Mouse (Mus musculus) small intestine, adult 2 months (tissue): ENCODE measurements at regions not wholly inside any gene's neighbourhood (a gene's known extent, or its start where the extent isn't known, plus 50 kb on each side); places are given as distances from the start of the nearest gene placed in this dataset.

Experiments
- CTCF ChIP-seq: fragments of 200-500 bp; IDR thresholded peaks from 2 replicates; pipeline ENCODE4 v1.5.1; 2012; ENCODE audit warnings: low read depth, mild to moderate bottlenecking, control low read depth, inconsistent platforms, low read length, moderate library complexity, mixed read lengths; ENCODE audit not compliant: insufficient replicate concordance, insufficient read length; ENCODE audit errors: extremely low read depth
- POLR2A ChIP-seq: fragments of 200-500 bp; IDR thresholded peaks from 2 replicates; pipeline ENCODE4 v1.6.1; 2012; ENCODE audit warnings: low read depth, mild to moderate bottlenecking, control low read depth, inconsistent platforms, low read length, moderate library complexity

DNA sequence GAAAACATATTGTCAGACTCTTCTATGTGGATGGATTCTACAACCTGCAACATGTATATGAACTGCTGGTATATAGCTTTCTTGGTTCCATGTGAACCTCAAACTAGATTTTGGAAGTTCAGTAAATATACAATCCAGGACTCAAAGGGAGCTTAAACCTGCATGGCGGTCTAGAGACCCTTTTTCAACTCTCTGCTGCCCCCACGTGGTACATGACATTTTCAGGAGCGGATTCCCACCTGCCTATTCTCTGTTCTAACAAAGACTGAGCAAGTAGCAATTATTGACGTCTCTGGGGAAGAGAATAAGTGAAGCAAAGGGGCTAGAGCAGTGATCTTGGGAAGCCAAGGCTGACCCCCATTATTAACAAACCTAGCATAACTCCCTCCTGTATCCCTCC lies 127.1 kb upstream of the Snx19 start:
- no peak for TF ChIP-seq CTCF
- TF ChIP-seq POLR2A = no peak
